Mouse (Mus musculus) midbrain, embryonic 11.5 days (tissue): ENCODE measurements around the gene Rab40b. TPM values are rescaled to one million over a fixed set of nuclear protein-coding genes. Genes with fewer than 3 reads are reported as not detected.
A peak's percentile ranks its signal among the peaks of the same experiment; 100 is the strongest.

Experiments used
- ATAC-seq: fragments of 200-750 bp; cut with Nextera tagmentation; 2 replicates; pipeline ENCODE4 v1.8.0; 2017; ENCODE audit warnings: moderate TSS enrichment, moderate library complexity; ENCODE audit not compliant: low FRiP score
- DNase-seq: peaks from one replicate; pipeline ENCODE4 v3.0.0; 2015; ENCODE audit warnings: low spot score; ENCODE audit errors: missing footprints
- H3K27ac ChIP-seq: fragments of 300-500 bp; sonication (generic); 2 replicates; pipeline ENCODE4 v1.5.1; 2014; ENCODE audit warnings: low read depth, low read length
- H3K27me3 ChIP-seq: fragments of 300-500 bp; sonication (generic); 2 replicates; pipeline ENCODE4 v1.6.1; 2014; ENCODE audit warnings: mild to moderate bottlenecking, low read length, moderate library complexity, mixed read lengths; ENCODE audit not compliant: control insufficient read depth, insufficient read depth
- H3K36me3 ChIP-seq: fragments of 300-500 bp; sonication (generic); 2 replicates; pipeline ENCODE4 v1.6.1; 2014; ENCODE audit warnings: mild to moderate bottlenecking, low read length, moderate library complexity, mixed read lengths; ENCODE audit not compliant: control insufficient read depth, insufficient read depth
- H3K4me1 ChIP-seq: fragments of 300-500 bp; sonication (generic); 2 replicates; pipeline ENCODE4 v1.6.1; 2014; ENCODE audit warnings: low read length; ENCODE audit not compliant: control insufficient read depth, insufficient read depth
- H3K4me2 ChIP-seq: fragments of 300-500 bp; sonication (generic); 2 replicates; pipeline ENCODE4 v1.6.1; 2014; ENCODE audit warnings: mild to moderate bottlenecking, moderate library complexity
- H3K4me3 ChIP-seq: fragments of 300-500 bp; sonication (generic); 2 replicates; pipeline ENCODE4 v1.5.1; 2014; ENCODE audit warnings: low read depth, low read length
- H3K9ac ChIP-seq: fragments of 300-500 bp; sonication (generic); 2 replicates; pipeline ENCODE4 v1.6.1; 2014; ENCODE audit warnings: low read length
- H3K9me3 ChIP-seq: fragments of 300-500 bp; sonication (generic); 2 replicates; pipeline ENCODE4 v1.6.1; 2016; ENCODE audit warnings: low read length; ENCODE audit not compliant: control insufficient read depth
- WGBS: fragments of 180-500 bp; shearing (Covaris S2); extraction: QIAGEN DNeasy Blood & Tissue Kit; methylation state at CpG from one replicate; pipeline ENCODE4 v1.1.7; 2014; 5-methylcytosine and 5-hydroxymethylcytosine counted together
- polyA plus RNA-seq: library from polyadenylated mRNA; unstranded; fragments of >200 nt; fragmentation: Nextera tagmentation; extraction: Ambion mirVana; gene quantifications from 2 replicates; pipeline ENCODE4 v1.2.1, GENCODE M21; 2014

Gene Rab40b
- 3.3 and 3.8 TPM in 2 replicates for polyA plus RNA-seq

GRCm38 (mm10) chr11:121387750-121388553 is at the start of gene Rab40b:
Gene Rab40b (minus strand): TSS chr11:121388251.
- H3K4me1 ChIP-seq: no peaks in the 10 kb centered on the region
- H3K4me2 ChIP-seq: peak within 1 kb of the TSS; percentile 82
- peaks cover 8% of the 10 kb centered on the region; the same call in 1 of the 2 replicates for H3K27me3 ChIP-seq
- ATAC-seq: peak; percentile 99
- DNase-seq: peak; percentile 98
- no peaks in the 10 kb centered on the region for H3K36me3 ChIP-seq
- 1% methylated on average over 61 of the region's 61 CpGs for WGBS
- H3K9ac ChIP-seq: peak within 1 kb of the TSS; percentile 50; the same call in 1 of the 2 replicates
- no peak within 1 kb of the TSS for H3K27ac ChIP-seq
- H3K4me3 ChIP-seq: peak within 1 kb of the TSS; percentile 51
- H3K9me3 ChIP-seq: no peaks in the 10 kb centered on the region

- Histone ChIP-seq H3K9ac (no peak overlapping the region), H3K9me3 (no peaks in the 10 kb centered on the region), H3K27me3 (no peaks in the 10 kb centered on the region), H3K36me3 (no peaks in the 10 kb centered on the region), H3K4me2 (no peak overlapping the region), H3K4me3 (no peak overlapping the region), H3K4me1 (peaks cover 4% of the 10 kb centered on the region; the same call in 1 of the 2 replicates), H3K27ac (no peak overlapping the region)
- no peak for DNase-seq
- no peak for ATAC-seq
- 76% methylated on average over 5 of the region's 5 CpGs for WGBS
Observed at GRCm38 (mm10) chr11:121437236-121437635, 49.2 kb upstream of the Rab40b start.

- Histone ChIP-seq H3K4me2 (peak within 1 kb of the TSS; percentile 54), H3K9ac (peak within 1 kb of the TSS; percentile 50), H3K27me3 (no peaks in the 10 kb centered on the region), H3K4me1 (peaks cover 4% of the 10 kb centered on the region; the same call in 1 of the 2 replicates), H3K27ac (no peak within 1 kb of the TSS), H3K9me3 (no peaks in the 10 kb centered on the region), H3K4me3 (peak within 1 kb of the TSS; percentile 25), H3K36me3 (no peaks in the 10 kb centered on the region)
- DNase-seq (peak; percentile 94), ATAC-seq (peak; percentile 93)
- WGBS: 10% methylated on average over 30 of the region's 30 CpGs
Observed at GRCm38 (mm10) chr11:121434156-121435155, 46.4 kb upstream of the Rab40b start, which contains the start of gene Fn3k. Gene Fn3k (plus strand): TSS chr11:121434913.

- Histone ChIP-seq H3K27ac (no peak overlapping the region), H3K36me3 (peaks cover 4% of the 10 kb centered on the region; the same call in 1 of the 2 replicates), H3K27me3 (no peaks in the 10 kb centered on the region), H3K4me3 (no peak overlapping the region), H3K4me1 (peaks cover 4% of the 10 kb centered on the region; the same call in 1 of the 2 replicates), H3K9me3 (no peaks in the 10 kb centered on the region), H3K9ac (no peak overlapping the region), H3K4me2 (no peak overlapping the region)
- DNase-seq (no peak), ATAC-seq (no peak)
- 78% methylated on average over 4 of the region's 4 CpGs for WGBS
Observed at GRCm38 (mm10) chr11:121433397-121433796, 45.3 kb upstream of the Rab40b start.

- H3K9me3 ChIP-seq: no peaks in the 10 kb centered on the region
- H3K36me3 ChIP-seq: no peaks in the 10 kb centered on the region
- H3K4me2 ChIP-seq: peak overlapping the region; percentile 82
- DNase-seq (peak; percentile 92), ATAC-seq (peak; percentile 79)
- under 1% methylated on average over 28 of the region's 28 CpGs for WGBS
- H3K4me3 ChIP-seq: peak overlapping the region; percentile 71
- no peak overlapping the region; the same call in 1 of the 2 replicates for H3K27ac ChIP-seq
- peak overlapping the region; percentile 77 for H3K9ac ChIP-seq
- no peaks in the 10 kb centered on the region for H3K27me3 ChIP-seq
- peaks cover 9% of the 10 kb centered on the region for H3K4me1 ChIP-seq
Observed at GRCm38 (mm10) chr11:121421553-121422173, 33.6 kb upstream of the Rab40b start.

- Histone ChIP-seq H3K4me2 (peak within 1 kb of the TSS; percentile 82), H3K36me3 (no peaks in the 10 kb centered on the region), H3K27me3 (no peaks in the 10 kb centered on the region), H3K9me3 (no peaks in the 10 kb centered on the region), H3K27ac (no peak within 1 kb of the TSS; the same call in 1 of the 2 replicates), H3K9ac (peak within 1 kb of the TSS; percentile 77), H3K4me3 (peak within 1 kb of the TSS; percentile 71), H3K4me1 (peaks cover 9% of the 10 kb centered on the region)
- peak; percentile 100 for ATAC-seq
- 1% methylated on average over 28 of the region's 28 CpGs for WGBS
- peak; percentile 100 for DNase-seq
Observed at GRCm38 (mm10) chr11:121420830-121421552, 32.9 kb upstream of the Rab40b start, which contains the start of gene Fn3krp. Gene Fn3krp (plus strand): TSS chr11:121421401.

GRCm38 (mm10) chr11:121420379-121420778 is 32.3 kb upstream of the Rab40b start:
- H3K36me3 ChIP-seq: no peaks in the 10 kb centered on the region
- no peaks in the 10 kb centered on the region for H3K9me3 ChIP-seq
- no peaks in the 10 kb centered on the region for H3K27me3 ChIP-seq
- H3K4me1 ChIP-seq: peaks cover 9% of the 10 kb centered on the region
- H3K4me3 ChIP-seq: peak overlapping the region; percentile 71
- peak overlapping the region; percentile 82 for H3K4me2 ChIP-seq
- peak overlapping the region; percentile 75; the same call in 1 of the 2 replicates for H3K9ac ChIP-seq
- ATAC-seq: no peak
- DNase-seq: no peak
- WGBS: 50% methylated on average over 5 of the region's 5 CpGs
- H3K27ac ChIP-seq: no peak overlapping the region

- no peak for ATAC-seq
Observed at GRCm38 (mm10) chr11:121418932-121419331, 30.9 kb upstream of the Rab40b start.

More at GRCm38 (mm10) chr11:121418932-121419331, 30.9 kb upstream of the Rab40b start:
- Histone ChIP-seq H3K4me2 (no peak overlapping the region), H3K27ac (no peak overlapping the region), H3K9me3 (no peaks in the 10 kb centered on the region), H3K4me3 (no peak overlapping the region), H3K36me3 (no peaks in the 10 kb centered on the region), H3K27me3 (no peaks in the 10 kb centered on the region), H3K4me1 (peaks cover 9% of the 10 kb centered on the region), H3K9ac (no peak overlapping the region)
- WGBS: 46% methylated on average over 2 of the region's 2 CpGs
- no peak for DNase-seq
